Mouse (Mus musculus) liver, adult 2 months (tissue): Measurements from ENCODE around the gene Gab3.

Experiments
- CTCF ChIP-seq: fragments of 200-500 bp; IDR thresholded peaks from 2 replicates; pipeline ENCODE4 v1.5.1; 2011; ENCODE audit warnings: low read depth, low read length, control low read depth
- POLR2A ChIP-seq: fragments of 200-500 bp; IDR thresholded peaks from 2 replicates; pipeline ENCODE4 v1.6.1; 2011; ENCODE audit warnings: low read length, control low read depth; ENCODE audit not compliant: insufficient read depth; ENCODE audit errors: extremely low read depth

DNA sequence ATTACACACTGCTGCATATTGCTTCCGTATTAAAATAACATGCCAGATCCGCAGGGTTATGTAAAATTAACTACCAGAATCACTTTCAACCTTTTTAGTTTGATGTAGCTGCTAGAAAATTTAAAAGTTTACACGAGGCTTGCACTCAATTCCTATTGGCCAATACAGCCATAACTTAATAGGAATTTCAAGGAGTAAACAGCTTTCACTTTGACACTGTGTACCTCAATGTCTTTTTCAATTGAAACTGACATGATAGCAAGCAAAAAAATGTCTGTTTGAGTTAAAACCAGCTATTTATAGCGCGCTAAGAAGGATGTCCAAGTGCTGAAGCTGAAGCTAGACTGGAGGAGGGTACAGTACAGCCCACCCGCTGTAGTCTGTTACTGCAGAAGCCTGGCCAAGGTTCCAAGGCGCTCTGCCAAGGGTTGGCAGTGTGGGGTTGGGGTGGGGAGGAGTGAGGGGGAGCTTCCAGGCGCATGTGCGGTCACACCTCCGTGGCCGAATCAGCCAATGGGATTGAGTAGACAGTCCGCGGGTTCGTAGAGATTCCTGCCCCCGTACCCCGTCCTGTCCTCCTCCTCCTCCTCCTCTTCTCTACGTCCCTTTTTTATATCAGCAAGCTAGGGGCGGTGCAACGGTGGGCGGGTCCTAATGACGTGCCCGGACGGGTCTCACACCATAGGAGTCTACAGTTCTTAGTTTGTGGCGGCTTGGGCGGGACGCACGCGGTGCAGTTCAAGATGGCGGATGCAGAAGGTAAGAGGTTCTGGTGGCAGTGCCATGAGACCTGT lies 10.3 kb upstream of the Gab3 start, which contains the start of gene Dkc1:
- TF ChIP-seq CTCF (no peak), POLR2A (peak; percentile 30; the same call in 1 of the 2 replicates)
